Mouse (Mus musculus): ENCODE data around the gene Defa36. TPM values are rescaled to one million over a fixed set of nuclear protein-coding genes. Genes with fewer than 3 reads are reported as not detected.
"Not testable (repeated sequence)": the region's sequence is repeated elsewhere in the genome, so short reads cannot be mapped to it uniquely, and the experiment has no call there.

Gene Defa36
- not detected for total RNA-seq (2021)
- long read RNA-seq, experiment 1 = 0 reads
- long read RNA-seq, experiment 2 = 0 reads

DNA sequence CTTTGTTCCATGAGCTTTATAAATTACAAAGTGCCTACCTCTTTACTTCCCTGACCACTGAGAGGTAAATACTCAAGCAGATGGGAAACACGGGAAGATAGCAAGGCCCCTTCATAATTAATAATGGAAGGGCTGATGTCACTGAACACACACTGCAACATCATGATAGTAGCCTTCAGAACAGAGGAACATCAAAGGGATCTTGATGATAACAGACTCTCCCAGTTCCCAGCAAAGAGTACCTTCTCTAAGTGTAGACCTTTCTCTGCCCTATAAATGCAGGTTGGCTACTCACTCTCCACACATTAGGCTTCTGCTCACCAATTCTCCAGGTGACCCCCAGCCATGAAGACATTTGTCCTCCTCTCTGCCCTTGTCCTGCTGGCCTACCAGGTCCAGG lies at the start of gene Defa36:
Gene Defa36, plus strand, starts transcription at position 301 of the 400 bp plus-strand sequence.
- DNase-seq = not testable (repeated sequence)

DNA sequence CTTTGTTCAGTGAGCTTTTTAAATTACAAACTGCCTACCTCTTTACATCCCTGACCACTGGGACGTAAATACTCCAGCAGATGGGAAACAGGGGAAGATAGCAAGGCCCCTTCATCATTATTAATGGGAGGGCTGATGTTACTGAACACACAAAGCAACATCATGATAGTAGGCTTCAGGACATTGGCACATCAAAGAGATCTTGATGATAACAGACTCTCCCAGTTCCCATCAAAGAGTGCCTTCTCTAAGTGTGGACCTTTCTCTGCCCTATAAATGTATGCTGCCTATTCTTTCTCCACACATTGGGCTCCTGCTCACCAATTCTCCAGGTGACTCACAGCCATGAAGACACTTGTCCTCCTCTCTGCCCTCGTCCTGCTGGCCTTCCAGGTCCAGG lies 49.0 kb upstream of the Defa36 start, which contains the start of gene Defa2:
Gene Defa2, plus strand, starts transcription at position 301 of the 400 bp plus-strand sequence.
- DNase-seq = not testable (repeated sequence)

DNA sequence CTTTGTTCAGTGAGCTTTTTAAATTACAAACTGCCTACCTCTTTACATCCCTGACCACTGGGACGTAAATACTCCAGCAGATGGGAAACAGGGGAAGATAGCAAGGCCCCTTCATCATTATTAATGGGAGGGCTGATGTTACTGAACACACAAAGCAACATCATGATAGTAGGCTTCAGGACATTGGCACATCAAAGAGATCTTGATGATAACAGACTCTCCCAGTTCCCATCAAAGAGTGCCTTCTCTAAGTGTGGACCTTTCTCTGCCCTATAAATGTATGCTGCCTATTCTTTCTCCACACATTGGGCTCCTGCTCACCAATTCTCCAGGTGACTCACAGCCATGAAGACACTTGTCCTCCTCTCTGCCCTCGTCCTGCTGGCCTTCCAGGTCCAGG lies 35.7 kb upstream of the Defa36 start, which contains the start of gene Defa33:
Gene Defa33, plus strand, starts transcription at position 301 of the 400 bp plus-strand sequence.
- not testable (repeated sequence) for DNase-seq

DNA sequence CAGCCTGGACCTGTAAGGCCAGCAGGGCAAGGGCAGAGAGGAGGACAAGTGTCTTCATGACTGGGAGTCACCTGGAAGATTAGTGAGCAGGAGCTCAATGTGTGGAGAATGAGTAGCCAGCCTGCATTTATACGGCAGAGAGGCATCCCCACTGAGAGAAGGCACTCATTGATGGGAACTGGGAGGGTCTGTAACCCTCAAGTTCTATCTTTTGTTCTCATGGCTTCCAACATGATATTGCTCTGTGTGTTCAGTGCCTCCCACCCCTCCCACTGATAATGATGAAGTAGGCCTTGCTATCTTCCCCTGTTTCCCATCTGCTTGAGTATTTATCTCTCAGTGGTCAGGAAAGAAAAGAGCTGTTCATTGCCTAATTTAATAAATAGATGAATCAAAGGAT lies 29.2 kb downstream of the Defa36 start, which contains the start of gene Gm7849:
Gene Gm7849, minus strand, starts transcription at position 101 of the 400 bp plus-strand sequence.
- DNase-seq = not testable (repeated sequence)

Other genes with a start within 250 kb of the Defa36 start
- gene Defa31, start 235.8 kb upstream of the Defa36 start, total RNA-seq (2021) = not detected
- not detected for gene Gm15293, start 225.8 kb upstream of the Defa36 start, total RNA-seq (2021)
- gene Gm15292, start 177.7 kb upstream of the Defa36 start, total RNA-seq (2021) = not detected
- not detected for gene Defa27, start 111.9 kb upstream of the Defa36 start, total RNA-seq (2021)
- not detected for gene Defa29, start 100.4 kb upstream of the Defa36 start, total RNA-seq (2021)
- gene Defa2, start 48.9 kb upstream of the Defa36 start, total RNA-seq (2021) = not detected
- not detected for gene Defa33, start 35.6 kb upstream of the Defa36 start, total RNA-seq (2021)
- gene Gm7849, start 29.1 kb downstream of the Defa36 start, total RNA-seq (2021) = not detected
- gene Defa20, start 81.8 kb downstream of the Defa36 start, total RNA-seq (2021) = not detected
- not detected for gene Defa32, start 101.6 kb downstream of the Defa36 start, total RNA-seq (2021)
- not detected for gene Defa37, start 138.0 kb downstream of the Defa36 start, total RNA-seq (2021)
- not detected for gene Defa28, start 155.6 kb downstream of the Defa36 start, total RNA-seq (2021)
- gene Gm7861, start 167.1 kb downstream of the Defa36 start, total RNA-seq (2021) = not detected
- gene Defa26, start 190.8 kb downstream of the Defa36 start, total RNA-seq (2021) = not detected
- not detected for gene Defa17, start 228.4 kb downstream of the Defa36 start, total RNA-seq (2021)
- gene Defa34, start 238.4 kb downstream of the Defa36 start, total RNA-seq (2021) = not detected

All from adrenal gland, postnatal 36 days (tissue).